Mouse (Mus musculus) erythroblast, embryonic 14.5 days (primary cell): ENCODE results near the gene Eid2.

ENCODE experiments used
- GATA1 ChIP-seq: IDR thresholded peaks from 2 replicates; pipeline ENCODE4 v1.6.1; 2012; ENCODE audit warnings: low read length, inconsistent platforms, mixed read lengths
- TAL1 ChIP-seq: IDR thresholded peaks from 3 replicates; pipeline ENCODE4 v1.6.1; 2012; ENCODE audit warnings: low read length, inconsistent platforms, mixed read lengths

DNA sequence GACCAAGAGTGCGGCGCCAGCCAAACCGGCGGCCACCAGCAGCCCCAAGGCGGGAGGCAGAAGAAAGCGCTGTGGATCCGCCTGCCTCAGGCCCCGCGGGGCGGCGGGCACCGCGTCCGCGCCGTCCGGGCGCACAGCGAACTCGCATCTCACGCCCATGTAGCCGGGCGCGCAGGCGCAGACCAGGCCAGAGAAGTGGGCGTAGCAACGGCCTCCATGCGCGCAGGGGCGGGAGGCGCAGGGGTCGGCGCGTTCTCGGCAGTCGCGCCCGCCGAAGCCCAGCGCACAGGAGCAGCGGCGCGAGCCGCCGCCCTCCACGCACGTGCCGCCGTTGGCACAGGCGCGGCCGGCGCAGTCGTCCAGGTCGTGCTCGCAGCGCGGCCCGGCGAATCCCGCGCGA lies 26.8 kb downstream of the Eid2 start:
- TF ChIP-seq GATA1, result no peak
- no peak for TF ChIP-seq TAL1
